In the genomic region with DNA sequence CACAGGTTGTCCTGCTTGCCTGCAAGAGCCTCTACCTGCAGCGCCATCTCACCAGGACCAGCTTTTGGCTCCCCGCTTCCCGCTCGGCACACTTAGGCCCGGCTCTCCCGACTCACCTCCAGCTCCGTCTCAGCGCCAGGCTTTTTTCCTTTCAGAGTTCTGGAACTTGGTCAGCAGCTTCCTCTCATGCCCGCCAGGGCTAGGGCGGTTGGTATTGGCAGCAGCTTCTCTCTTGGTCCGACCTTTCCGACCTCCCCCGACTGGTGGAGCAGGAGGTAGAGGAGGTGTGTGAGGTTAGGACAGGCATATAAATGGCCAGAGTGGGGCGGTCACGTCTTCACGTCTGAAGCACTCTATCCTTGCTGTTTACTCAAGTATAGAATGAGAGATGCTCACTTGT, we compare ENCODE assay signal across 11 mouse cellular contexts. TPM values are rescaled to one million over a fixed set of nuclear protein-coding genes. Genes with fewer than 3 reads are reported as not detected.
A peak's percentile ranks its signal among the peaks of the same experiment; 100 is the strongest.
DNase-seq lines count a peak whose midpoint lies in the region; ATAC-seq and TF ChIP-seq lines count a peak whose summit lies in the region.
"Had no signal": no experiment of that assay in that cellular context is flagged by ENCODE, and none has a peak within 500 bp of the region (broad histone marks: within the 10 kb centered on the region; RNA-seq: fewer than 3 reads in every experiment).

No protein-coding gene starts in this region.

- TF ChIP-seq CTCF in lung, postnatal 0 days (IDR thresholded peaks at IDR 0.05), result 0 out of 2 replicates have a peak, but pooled peaks have one; percentile 14

- H3K36me3 ChIP-seq in hindbrain, embryonic 15.5 days, result no peaks in the 10 kb centered on the region
- H3K36me3 ChIP-seq in hindbrain, embryonic 12.5 days, result no peaks in the 10 kb centered on the region
- no peaks in the 10 kb centered on the region for H3K36me3 ChIP-seq in embryonic facial prominence, embryonic 15.5 days
- no peaks in the 10 kb centered on the region for H3K36me3 ChIP-seq in lung, postnatal 0 days (ENCODE audit: insufficient read depth, low read length)
- H3K36me3 ChIP-seq: neural tube, embryonic 13.5 days had no signal

- ATAC-seq in hindbrain, embryonic 15.5 days (ENCODE audit: low FRiP score, low read depth), result no peak
- no peak for ATAC-seq in hindbrain, embryonic 12.5 days (ENCODE audit: low FRiP score)
- no peak for ATAC-seq in embryonic facial prominence, embryonic 15.5 days (ENCODE audit: insufficient number of reproducible peaks, low FRiP score, low TSS enrichment, low read depth)
- ATAC-seq in lung, postnatal 0 days, result 0 out of 2 replicates have a peak, but pooled peaks have one; percentile 4
- ATAC-seq: forebrain, embryonic 14.5 days had no signal

- no peak for TF ChIP-seq EP300 in lung, postnatal 0 days (IDR thresholded peaks at IDR 0.05)

- H3K9me3 ChIP-seq in hindbrain, embryonic 15.5 days, result no peaks in the 10 kb centered on the region
- H3K9me3 ChIP-seq in hindbrain, embryonic 12.5 days (replicated peaks), result no peaks in the 10 kb centered on the region
- no peaks in the 10 kb centered on the region for H3K9me3 ChIP-seq in embryonic facial prominence, embryonic 15.5 days (replicated peaks)
- H3K9me3 ChIP-seq in lung, postnatal 0 days (ENCODE audit: low read length), result no peaks in the 10 kb centered on the region
- H3K9me3 ChIP-seq: neural tube, embryonic 13.5 days had no signal

- 71% methylated on average over 16 of the region's 16 CpGs for WGBS in hindbrain, embryonic 15.5 days
- WGBS in hindbrain, embryonic 12.5 days, result 70% methylated on average over 16 of the region's 16 CpGs
- 65% methylated on average over 16 of the region's 16 CpGs for WGBS in embryonic facial prominence, embryonic 15.5 days
- 42% methylated on average over 16 of the region's 16 CpGs for WGBS in lung, postnatal 0 days

- no peak overlapping the region for H3K9ac ChIP-seq in hindbrain, embryonic 15.5 days
- no peak overlapping the region for H3K9ac ChIP-seq in hindbrain, embryonic 12.5 days
- H3K9ac ChIP-seq in embryonic facial prominence, embryonic 15.5 days, result no peak overlapping the region
- H3K9ac ChIP-seq in lung, postnatal 0 days (replicated peaks; ENCODE audit: low read depth), result peak overlapping the region; percentile 35
- H3K9ac ChIP-seq: neural tube, embryonic 13.5 days had no signal

- no peaks in the 10 kb centered on the region for H3K27me3 ChIP-seq in hindbrain, embryonic 15.5 days
- H3K27me3 ChIP-seq in hindbrain, embryonic 12.5 days, result no peaks in the 10 kb centered on the region
- H3K27me3 ChIP-seq in embryonic facial prominence, embryonic 15.5 days, result no peaks in the 10 kb centered on the region
- H3K27me3 ChIP-seq in lung, postnatal 0 days (replicated peaks; ENCODE audit: insufficient read depth, low read length), result no peaks in the 10 kb centered on the region
- H3K27me3 ChIP-seq: neural tube, embryonic 13.5 days had no signal

- DNase-seq in ES-CJ7 (ENCODE audit: low read depth, low spot score), result peak; percentile 58
- peak; percentile 39 for DNase-seq in lung, postnatal 0 days (ENCODE audit: low spot score)
- no peak for DNase-seq in right cerebral cortex, adult 18-20 months
- no peak for DNase-seq in layer of hippocampus, postnatal 25 days (ENCODE audit: extremely low spot score in 1 of 2, low spot score in 1 of 2)
- no peak for DNase-seq in frontal cortex, postnatal 10 days (ENCODE audit: low spot score in 2 of 2)

- H3K4me3 ChIP-seq in hindbrain, embryonic 15.5 days, result no peak overlapping the region
- no peak overlapping the region for H3K4me3 ChIP-seq in hindbrain, embryonic 12.5 days
- peak overlapping the region; percentile 10; the same call in 1 of the 2 replicates for H3K4me3 ChIP-seq in embryonic facial prominence, embryonic 15.5 days (replicated peaks)
- peak overlapping the region; percentile 36 for H3K4me3 ChIP-seq in lung, postnatal 0 days (ENCODE audit: low read depth, low read length)
- H3K4me3 ChIP-seq: neural tube, embryonic 13.5 days had no signal

- H3K4me2 ChIP-seq in hindbrain, embryonic 15.5 days, result 0 out of 2 replicates have a peak overlapping the region, but pooled peaks have one; percentile 6
- no peak overlapping the region for H3K4me2 ChIP-seq in hindbrain, embryonic 12.5 days (replicated peaks)
- peak overlapping the region; percentile 6; the same call in 1 of the 2 replicates for H3K4me2 ChIP-seq in embryonic facial prominence, embryonic 15.5 days (replicated peaks)
- peak overlapping the region; percentile 52 for H3K4me2 ChIP-seq in lung, postnatal 0 days (replicated peaks; ENCODE audit: low read depth, low read length)
- H3K4me2 ChIP-seq: neural tube, embryonic 13.5 days had no signal

- H3K4me1 ChIP-seq in hindbrain, embryonic 15.5 days (replicated peaks), result no peaks in the 10 kb centered on the region
- H3K4me1 ChIP-seq in hindbrain, embryonic 12.5 days, result 0 out of 2 replicates have a peak, but pooled peaks cover 4% of the 10 kb centered on the region
- H3K4me1 ChIP-seq in embryonic facial prominence, embryonic 15.5 days, result peaks cover 22% of the 10 kb centered on the region
- peaks cover 7% of the 10 kb centered on the region for H3K4me1 ChIP-seq in lung, postnatal 0 days (ENCODE audit: insufficient read depth, low read depth, low read length)

- H3K27ac ChIP-seq in hindbrain, embryonic 15.5 days (replicated peaks), result no peak overlapping the region
- no peak overlapping the region for H3K27ac ChIP-seq in hindbrain, embryonic 12.5 days
- 0 out of 2 replicates have a peak overlapping the region, but pooled peaks have one; percentile 5 for H3K27ac ChIP-seq in embryonic facial prominence, embryonic 15.5 days (replicated peaks)
- H3K27ac ChIP-seq in lung, postnatal 0 days (ENCODE audit: low read length), result peak overlapping the region; percentile 65
- H3K27ac ChIP-seq: neural tube, embryonic 13.5 days had no signal

RNA-seq across cellular contexts. Expression of gene Nupr1, which starts 5.9 kb away (rescaled TPM):
- 11.7 and 14.9 TPM in 2 replicates for polyA plus RNA-seq in hindbrain, embryonic 15.5 days (2015; fragmentation: Nextera tagmentation; extraction: Ambion mirVana)
- 2.8 and 3.8 TPM in 2 replicates for polyA plus RNA-seq in hindbrain, embryonic 12.5 days (2016; fragmentation: Nextera tagmentation; extraction: Ambion mirVana)
- 38.5 and 40.4 TPM in 2 replicates for polyA plus RNA-seq in embryonic facial prominence, embryonic 15.5 days (2015; fragmentation: Nextera tagmentation; extraction: Ambion mirVana)
- polyA plus RNA-seq in lung, postnatal 0 days (2015; fragmentation: Nextera tagmentation; extraction: Ambion mirVana), result 266 and 308 TPM in 2 replicates
- 1 to 10 TPM; 5.8 to 8.6 TPM for total RNA-seq in layer of hippocampus, postnatal 25 days (2021)

RNA-seq across cellular contexts. Expression of gene Sgf29, which starts 24.3 kb away (rescaled TPM):
- 58.7 and 61.0 TPM in 2 replicates for polyA plus RNA-seq in hindbrain, embryonic 15.5 days (2015; fragmentation: Nextera tagmentation; extraction: Ambion mirVana)
- 27.3 and 40.6 TPM in 2 replicates for polyA plus RNA-seq in hindbrain, embryonic 12.5 days (2016; fragmentation: Nextera tagmentation; extraction: Ambion mirVana)
- 43.4 and 49.5 TPM in 2 replicates for polyA plus RNA-seq in embryonic facial prominence, embryonic 15.5 days (2015; fragmentation: Nextera tagmentation; extraction: Ambion mirVana)
- polyA plus RNA-seq in lung, postnatal 0 days (2015; fragmentation: Nextera tagmentation; extraction: Ambion mirVana), result 42.9 and 49.5 TPM in 2 replicates
- total RNA-seq in layer of hippocampus, postnatal 25 days (2021), result 10 to 100 TPM; 30.5 to 35.1 TPM

RNA-seq across cellular contexts. Expression of gene Il27, which starts 30.0 kb away (rescaled TPM):
- not detected in 2 replicates for polyA plus RNA-seq in hindbrain, embryonic 15.5 days (2015; fragmentation: Nextera tagmentation; extraction: Ambion mirVana)
- not detected in 2 replicates for polyA plus RNA-seq in hindbrain, embryonic 12.5 days (2016; fragmentation: Nextera tagmentation; extraction: Ambion mirVana)
- polyA plus RNA-seq in embryonic facial prominence, embryonic 15.5 days (2015; fragmentation: Nextera tagmentation; extraction: Ambion mirVana), result not detected in 2 replicates
- 0.31 TPM in 1 of 2 replicates, not detected in the other for polyA plus RNA-seq in lung, postnatal 0 days (2015; fragmentation: Nextera tagmentation; extraction: Ambion mirVana)
- not detected for total RNA-seq in layer of hippocampus, postnatal 25 days (2021)
- total RNA-seq: left cerebral cortex, postnatal 36 days had no signal
- polyA plus RNA-seq: forebrain, embryonic 14.5 days; neural tube, embryonic 13.5 days had no signal

RNA-seq across cellular contexts. Expression of gene Cln3, which starts 39.2 kb away (rescaled TPM):
- polyA plus RNA-seq in hindbrain, embryonic 15.5 days (2015; fragmentation: Nextera tagmentation; extraction: Ambion mirVana), result 33.4 and 37.2 TPM in 2 replicates
- polyA plus RNA-seq in hindbrain, embryonic 12.5 days (2016; fragmentation: Nextera tagmentation; extraction: Ambion mirVana), result 31.7 and 33.7 TPM in 2 replicates
- polyA plus RNA-seq in embryonic facial prominence, embryonic 15.5 days (2015; fragmentation: Nextera tagmentation; extraction: Ambion mirVana), result 33.7 and 38.4 TPM in 2 replicates
- 33.0 and 38.3 TPM in 2 replicates for polyA plus RNA-seq in lung, postnatal 0 days (2015; fragmentation: Nextera tagmentation; extraction: Ambion mirVana)
- total RNA-seq in layer of hippocampus, postnatal 25 days (2021), result 10 to 100 TPM; 30.3 to 37.4 TPM

RNA-seq across cellular contexts. Expression of gene Apobr, which starts 40.0 kb away (rescaled TPM):
- polyA plus RNA-seq in hindbrain, embryonic 15.5 days (2015; fragmentation: Nextera tagmentation; extraction: Ambion mirVana), result 0.46 and 0.52 TPM in 2 replicates
- 0.39 and 0.43 TPM in 2 replicates for polyA plus RNA-seq in hindbrain, embryonic 12.5 days (2016; fragmentation: Nextera tagmentation; extraction: Ambion mirVana)
- polyA plus RNA-seq in embryonic facial prominence, embryonic 15.5 days (2015; fragmentation: Nextera tagmentation; extraction: Ambion mirVana), result 1.4 and 1.5 TPM in 2 replicates
- 3.9 and 4.1 TPM in 2 replicates for polyA plus RNA-seq in lung, postnatal 0 days (2015; fragmentation: Nextera tagmentation; extraction: Ambion mirVana)
- total RNA-seq in layer of hippocampus, postnatal 25 days (2021), result 1 to 10 TPM in 1 of 2 experiments, under 1 TPM in 1; 0.28 to 1.1 TPM

Comparison
In these comparisons a context has a peak if more than half of its experiments do, and no peak if none do; other contexts are left out.
1. H3K27ac ChIP-seq: peak in embryonic facial prominence, embryonic 15.5 days (single experiment) and lung, postnatal 0 days (single experiment); none in hindbrain, embryonic 15.5 days (single experiment) and hindbrain, embryonic 12.5 days (single experiment).
2. H3K4me3 ChIP-seq: peak in embryonic facial prominence, embryonic 15.5 days (single experiment) and lung, postnatal 0 days (single experiment); none in hindbrain, embryonic 15.5 days (single experiment) and hindbrain, embryonic 12.5 days (single experiment).
3. DNase-seq: peak in ES-CJ7 (single experiment) and lung, postnatal 0 days (single experiment); none in right cerebral cortex, adult 18-20 months (single experiment), layer of hippocampus, postnatal 25 days (0 of 2) and frontal cortex, postnatal 10 days (0 of 2).